Mouse (Mus musculus) adrenal gland, adult 2 months (tissue): ENCODE measurements around the gene Fancc. TPM values are rescaled to one million over a fixed set of nuclear protein-coding genes. Genes with fewer than 3 reads are reported as not detected.

ENCODE experiments used
- DNase-seq: peaks from one replicate; pipeline ENCODE4 v3.0.0; 2021
- long read RNA-seq: library from polyadenylated mRNA; stranded (forward); transcript quantifications from one replicate; pipeline ENCODE4 v2.0.0, GENCODE M21; 2021
- polyA plus RNA-seq: library from polyadenylated mRNA; depleted of rRNA; stranded (reverse); fragments of >200 nt; gene quantifications from 2 replicates; pipeline ENCODE4 v1.2.3, GENCODE M21; 2012; rRNA removed
- total RNA-seq, 2 experiments: library from RNA; stranded (reverse); gene quantifications; 2 replicates each; pipeline ENCODE4 v1.2.3; 2021

Fancc gene
- total RNA-seq: 10 to 100 TPM in 1 of 2 experiments, 1 to 10 TPM in 1; 7.5 to 10.0 TPM
- polyA plus RNA-seq: 8.1 and 9.2 TPM in 2 replicates
- long read RNA-seq, transcript Fancc-214 (15 exons, 3,111 nt): major isoform, 5 of 13 reads
- long read RNA-seq, partial matches to known transcripts: 2 of 13 reads
- long read RNA-seq, other reads (novel, unspliced or antisense): 5 of 13 reads

DNA sequence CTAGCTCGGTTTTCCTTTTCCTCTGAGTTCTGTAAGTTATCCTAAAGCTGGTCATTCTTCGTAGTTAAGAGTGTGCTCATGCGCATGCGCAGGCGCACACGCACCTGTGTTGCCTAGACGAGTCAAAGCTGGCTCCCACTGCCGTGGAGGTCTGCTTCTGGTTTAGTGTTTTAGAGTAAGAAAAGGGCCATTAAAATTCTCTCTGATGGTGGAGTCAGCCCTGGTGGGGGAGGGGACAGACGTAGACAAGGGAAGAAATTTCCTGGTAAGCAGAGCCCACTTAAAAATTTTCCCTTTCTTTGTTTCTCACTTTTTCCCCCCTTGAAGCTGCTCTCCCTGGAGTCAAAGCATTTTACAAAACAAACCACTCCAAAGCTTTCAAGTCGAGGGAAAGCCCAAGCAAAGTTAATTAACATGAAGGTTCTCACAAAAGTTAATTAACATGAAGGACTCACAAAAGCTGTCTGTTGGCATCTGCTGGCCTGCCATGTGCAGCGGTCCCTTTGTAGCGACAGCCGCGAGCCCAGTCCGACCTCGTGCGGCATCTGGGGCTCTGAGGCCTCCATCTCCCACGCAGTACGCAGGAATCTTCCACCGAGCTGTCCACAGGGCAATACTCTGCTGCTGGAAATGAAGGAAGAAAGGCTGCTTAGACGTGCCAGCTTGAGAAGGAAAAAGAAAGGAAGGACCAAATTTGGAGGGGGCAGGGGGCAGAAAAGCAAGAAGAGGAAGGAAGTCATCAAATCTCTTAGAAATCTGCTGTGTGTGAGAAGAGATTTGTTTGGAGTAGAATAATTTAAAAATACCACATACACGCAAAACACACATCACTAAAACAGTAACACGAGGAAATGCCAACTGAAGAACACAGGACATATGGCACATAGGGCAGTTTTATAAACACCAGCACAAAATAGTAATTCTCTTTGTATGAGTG, at the start of gene Fancc:
Gene Fancc (minus strand): TSS at position 633 of the 937 bp plus-strand sequence.
- DNase-seq: no peak

GRCm38 (mm10) chr13:63545291-63545690, 48.2 kb upstream of the Fancc start:
- DNase-seq: no peak

DNA sequence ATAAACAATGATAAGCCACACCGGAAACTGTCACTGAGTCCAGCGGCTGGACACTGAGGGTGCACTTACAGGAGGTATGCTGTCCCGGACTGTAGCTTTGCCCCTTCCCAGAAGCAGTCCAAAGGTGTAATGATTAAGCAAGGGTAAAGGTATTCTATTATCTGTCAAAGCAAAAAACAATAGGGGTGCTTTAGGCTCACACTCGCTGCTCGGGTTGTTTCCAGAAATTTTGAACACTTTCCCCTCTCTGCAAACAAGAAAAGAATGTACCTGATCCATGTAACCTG, 47.8 kb upstream of the Fancc start:
- DNase-seq: no peak

DNA sequence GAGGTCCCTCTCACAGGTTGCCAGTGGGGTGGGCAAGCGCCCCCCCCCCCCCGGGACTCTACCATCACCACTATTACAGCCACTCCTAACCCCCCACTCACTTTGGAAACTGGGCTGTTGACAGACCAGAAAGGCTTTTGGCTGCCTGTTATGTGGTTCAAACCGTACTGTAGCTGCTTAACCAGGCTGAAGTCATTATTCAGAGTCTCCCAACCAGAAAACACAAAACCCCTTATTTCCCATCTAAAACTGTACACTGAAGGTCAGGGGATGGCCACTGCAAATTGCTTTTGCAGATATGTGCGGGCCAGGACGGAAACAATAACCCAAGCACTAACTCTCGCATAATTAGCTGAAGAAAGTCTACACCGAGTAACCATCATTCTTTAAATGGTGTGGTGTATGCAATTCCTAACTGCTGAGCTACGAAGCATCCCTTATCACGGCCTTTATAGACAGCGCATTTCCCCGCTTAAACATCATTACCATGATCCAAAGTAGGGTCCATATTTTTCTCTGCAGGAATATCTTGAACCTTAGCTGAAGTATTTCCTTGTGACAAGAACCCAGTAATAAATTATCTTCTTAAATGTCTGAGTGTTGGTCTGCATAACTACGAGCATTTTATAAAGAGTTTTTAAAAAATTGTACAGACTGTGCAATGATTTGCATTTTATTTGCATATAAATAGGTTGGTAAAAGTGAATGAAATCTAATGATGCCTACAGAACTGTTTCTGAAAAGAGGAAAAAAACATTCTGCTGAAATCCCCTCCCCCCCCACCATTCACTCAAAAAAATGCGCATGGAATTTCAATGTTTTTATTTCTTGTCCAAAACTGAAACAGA, 47.3 kb upstream of the Fancc start:
- DNase-seq: no peak

GRCm38 (mm10) chr13:63543459-63543858, 46.4 kb upstream of the Fancc start:
- DNase-seq: no peak

DNA sequence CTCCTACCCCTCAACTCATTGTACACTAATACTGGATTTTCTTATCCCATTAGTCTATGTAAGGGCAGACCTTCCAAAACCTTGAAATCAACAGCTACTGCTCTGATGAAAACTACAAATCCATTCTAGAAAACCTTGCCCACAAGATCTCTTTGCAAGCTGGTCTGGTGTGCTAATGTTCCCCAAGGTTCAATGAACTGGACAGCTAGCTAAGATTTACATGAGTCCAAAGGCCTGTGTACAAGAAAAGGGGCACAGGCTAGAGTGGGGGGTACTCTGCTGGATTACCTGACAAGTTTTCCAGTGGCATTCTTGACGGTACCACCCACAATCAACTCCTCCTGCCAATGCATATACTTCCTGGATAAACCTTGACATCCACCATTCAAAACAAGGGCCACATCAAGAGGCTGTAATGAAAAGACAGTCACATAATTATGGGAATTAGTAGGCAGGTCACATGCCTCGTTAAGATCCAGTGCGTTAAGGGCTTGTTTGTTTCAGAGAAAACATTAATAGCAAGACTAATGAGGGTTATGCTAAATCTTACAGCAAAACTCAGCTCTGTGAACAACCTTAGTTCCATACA, 45.8 kb upstream of the Fancc start:
- DNase-seq: no peak

GRCm38 (mm10) chr13:63541510-63541909, 44.4 kb upstream of the Fancc start:
- DNase-seq: no peak

DNA sequence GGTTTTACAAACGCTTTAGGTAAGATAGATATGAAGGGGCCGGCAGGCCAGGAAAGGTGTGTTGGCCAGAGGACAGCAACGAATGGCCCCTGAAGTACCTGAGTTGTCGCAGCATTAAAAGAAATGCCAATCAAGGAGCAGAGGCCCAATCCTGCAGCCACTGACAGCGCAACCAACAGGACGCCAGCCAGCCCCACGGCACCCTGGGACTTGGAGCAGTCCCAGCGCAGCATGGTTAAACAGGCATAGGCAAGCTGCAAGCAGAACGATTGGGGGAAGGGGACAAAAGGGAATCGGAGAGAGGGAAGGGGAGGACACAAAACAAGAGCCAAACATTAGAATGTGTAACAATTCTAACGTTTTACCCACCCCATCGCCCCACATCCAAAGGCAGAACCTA, 43.5 kb upstream of the Fancc start:
- DNase-seq: no peak

- no peak for DNase-seq
Observed at GRCm38 (mm10) chr13:63534981-63535380, 37.9 kb upstream of the Fancc start.

DNA sequence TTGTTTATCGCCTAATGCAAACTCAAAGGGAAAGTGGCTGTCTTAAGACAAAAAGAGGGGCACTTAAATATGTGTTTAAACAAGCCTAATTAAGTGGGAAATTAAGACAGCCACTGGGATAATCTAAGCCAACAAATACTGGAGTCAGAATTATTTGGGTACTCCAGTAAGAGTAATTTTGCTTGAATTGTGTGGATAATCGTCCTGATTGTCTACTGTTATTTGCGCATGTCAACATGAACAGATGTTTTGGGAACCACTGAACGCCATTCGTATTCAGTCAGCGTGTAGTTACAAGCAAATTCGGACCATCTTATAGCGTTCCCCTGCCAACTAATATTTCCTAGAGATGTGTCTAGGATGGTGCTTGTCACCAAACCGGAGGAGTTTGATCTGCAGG, 33.8 kb upstream of the Fancc start:
- no peak for DNase-seq

GRCm38 (mm10) chr13:63530371-63530764, 33.3 kb upstream of the Fancc start:
- no peak for DNase-seq

GRCm38 (mm10) chr13:63529602-63530370, 32.7 kb upstream of the Fancc start:
- DNase-seq: no peak

DNA sequence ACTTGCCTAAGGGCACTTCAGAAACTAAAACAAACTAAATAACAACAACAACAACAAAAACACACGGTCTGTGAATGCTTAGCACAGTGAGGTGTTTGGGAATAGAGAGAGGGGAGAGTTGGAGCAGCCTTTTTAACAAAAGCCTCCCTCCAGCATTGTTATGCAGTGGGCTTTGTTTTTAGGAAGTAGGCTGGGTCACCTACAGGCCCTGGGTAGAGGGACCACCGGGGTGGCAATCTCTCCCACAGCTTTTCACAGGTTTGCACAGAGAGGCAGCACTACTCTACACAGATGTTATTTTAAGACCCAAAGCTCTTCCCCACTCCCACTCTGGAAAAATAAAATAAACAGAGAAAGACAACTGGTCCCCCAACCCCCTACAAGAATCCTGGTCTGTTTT, 31.8 kb upstream of the Fancc start:
- no peak for DNase-seq

DNA sequence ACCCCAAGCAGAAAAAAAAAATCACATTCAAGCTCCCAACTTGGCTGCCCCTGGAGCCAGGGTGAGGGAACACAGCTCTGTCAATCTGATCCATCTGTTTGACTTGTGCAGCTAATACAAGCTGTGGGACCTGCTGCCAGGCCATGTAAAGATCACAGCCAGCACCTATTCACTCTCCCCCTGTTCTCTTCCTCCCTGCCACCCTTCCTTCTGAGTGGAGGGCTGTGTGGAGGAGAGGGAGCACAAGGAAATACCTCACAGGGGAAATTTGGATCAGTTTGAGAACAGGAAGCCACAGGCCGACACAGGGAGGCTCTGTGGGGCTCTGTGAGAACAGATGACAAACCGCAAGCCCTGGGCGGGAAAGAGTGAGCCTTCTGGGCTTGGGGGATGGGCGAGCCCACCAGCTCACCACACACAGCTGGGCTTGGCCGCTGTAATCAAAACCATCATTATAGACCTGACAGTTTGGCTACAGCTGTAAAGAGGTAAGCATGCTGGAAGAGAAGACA, 31.1 kb upstream of the Fancc start:
- DNase-seq: no peak

- no peak for DNase-seq
Observed at GRCm38 (mm10) chr13:63525571-63526197, 28.6 kb upstream of the Fancc start.

DNA sequence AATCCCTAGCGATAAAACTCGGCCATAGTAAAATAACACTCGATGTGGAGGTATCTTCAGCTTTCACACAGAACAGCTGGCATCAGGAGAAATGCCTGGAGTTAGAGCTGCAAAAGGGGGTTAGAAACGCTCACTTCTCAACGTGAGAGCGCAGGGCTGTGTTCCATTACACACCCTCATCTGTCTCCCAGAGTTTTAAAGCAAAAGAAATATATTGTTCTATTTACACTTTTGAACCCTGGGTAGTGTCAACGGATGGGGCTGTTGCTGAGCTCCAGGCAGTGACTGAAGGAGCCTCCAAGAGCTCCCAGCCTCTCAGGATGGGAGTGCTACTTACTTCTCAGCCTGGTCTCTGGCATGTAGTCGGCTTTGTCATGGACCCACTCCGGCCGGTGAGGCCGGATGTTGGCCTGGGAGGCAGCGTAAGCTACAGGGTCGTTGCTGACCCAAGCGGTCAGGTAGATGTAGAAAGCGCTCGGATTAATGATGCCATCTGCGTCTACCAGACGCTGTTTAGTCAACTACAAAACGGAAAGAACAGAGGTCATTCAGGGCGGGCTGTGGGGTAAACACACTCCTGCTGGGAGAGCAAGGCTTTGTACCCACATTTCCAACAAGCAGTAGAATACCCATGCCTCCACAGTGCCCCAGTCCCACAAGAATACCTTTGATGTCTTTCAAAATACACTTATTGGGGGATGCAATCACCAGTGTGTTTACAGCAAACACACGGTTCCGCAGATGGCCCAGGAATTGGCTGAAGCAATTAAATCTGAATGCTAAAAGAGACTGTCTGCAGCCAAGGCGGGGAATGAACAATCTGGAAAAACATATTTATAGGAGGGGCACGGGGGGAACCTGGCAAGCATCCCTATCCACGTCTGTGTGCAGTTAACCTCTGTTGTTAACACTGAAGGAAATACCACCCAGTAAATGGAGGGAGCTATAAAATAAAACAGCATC, 27.8 kb upstream of the Fancc start:
- no peak for DNase-seq

DNA sequence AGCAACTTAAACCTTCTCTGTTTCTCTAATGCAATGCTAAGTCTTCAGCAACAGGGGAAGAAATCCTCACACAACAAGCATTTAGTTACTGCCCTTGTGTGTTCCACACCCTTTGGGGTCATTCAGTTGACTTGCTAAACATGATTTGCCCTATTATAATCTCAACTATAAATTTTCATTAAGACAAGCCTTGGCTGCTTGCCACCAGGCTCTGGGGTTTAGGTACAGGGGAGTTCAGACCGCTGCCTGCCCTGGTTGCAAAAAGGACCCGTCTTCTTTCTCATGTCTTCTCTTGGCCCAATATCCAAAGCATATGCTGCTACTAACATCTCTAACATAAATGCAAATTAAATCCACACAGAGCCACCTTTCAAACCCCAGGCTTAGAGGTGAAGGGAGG, 27.0 kb upstream of the Fancc start:
- peak; percentile 36 for DNase-seq

DNA sequence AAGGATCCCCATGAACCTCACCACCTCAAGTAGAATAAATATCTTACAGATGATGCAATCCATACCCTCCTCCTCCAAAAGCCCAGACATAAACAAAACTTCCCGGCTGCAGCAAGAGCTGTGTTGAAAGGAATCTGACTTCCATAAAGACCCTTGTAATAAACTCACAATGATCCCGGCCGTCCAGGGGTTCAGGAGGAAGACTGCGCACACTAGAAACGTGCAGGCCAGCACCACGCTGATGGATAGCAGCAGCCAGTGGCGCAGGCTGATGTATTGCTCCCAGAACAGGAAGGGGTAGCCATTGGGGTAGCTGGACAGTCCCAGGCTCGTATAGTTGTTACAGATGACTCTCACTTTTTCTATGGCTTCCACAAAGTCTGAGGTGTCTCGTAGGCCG, 25.8 kb upstream of the Fancc start:
- DNase-seq: no peak

GRCm38 (mm10) chr13:63520110-63520509, 23.0 kb upstream of the Fancc start:
- no peak for DNase-seq

- no peak for DNase-seq
Observed at GRCm38 (mm10) chr13:63516535-63516934, 19.5 kb upstream of the Fancc start.
